Mouse (Mus musculus) cerebral cortex, adult 2 months (tissue): Measurements from ENCODE around the gene Rasal2.

Experiments
- WGBS: fragments of 180-500 bp; shearing (Covaris S2); methylation state at CpG from one replicate; pipeline ENCODE4 v1.1.7; 2018; 5-methylcytosine and 5-hydroxymethylcytosine counted together

Rasal2 gene

GRCm38 (mm10) chr1:157334834-157335233 is 77.6 kb downstream of the Rasal2 start:
- 46% methylated on average over 3 of the region's 3 CpGs for WGBS

GRCm38 (mm10) chr1:157323091-157323490 is 89.3 kb downstream of the Rasal2 start:
- WGBS = 97% methylated on average over 1 of the region's 1 CpGs

GRCm38 (mm10) chr1:157318896-157319295 is 93.5 kb downstream of the Rasal2 start:
- 82% methylated on average over 4 of the region's 4 CpGs for WGBS

- 44% methylated on average over 1 of the region's 1 CpGs for WGBS
Observed at GRCm38 (mm10) chr1:157301266-157301665, 111.1 kb downstream of the Rasal2 start.

- 64% methylated on average over 2 of the region's 2 CpGs for WGBS
Observed at GRCm38 (mm10) chr1:157299559-157299958, 112.8 kb downstream of the Rasal2 start.

- whole genome bisulfite sequencing = 82% methylated on average over 2 of the region's 2 CpGs
Observed at GRCm38 (mm10) chr1:157298990-157299389, 113.4 kb downstream of the Rasal2 start.

- WGBS = 61% methylated on average over 1 of the region's 1 CpGs
Observed at GRCm38 (mm10) chr1:157297137-157297536, 115.3 kb downstream of the Rasal2 start.

GRCm38 (mm10) chr1:157295868-157296267 is 116.5 kb downstream of the Rasal2 start:
- WGBS = 93% methylated on average over 3 of the region's 3 CpGs

GRCm38 (mm10) chr1:157290173-157290572 is 122.2 kb downstream of the Rasal2 start:
- 91% methylated on average over 2 of the region's 2 CpGs for WGBS

GRCm38 (mm10) chr1:157289251-157289650 is 123.1 kb downstream of the Rasal2 start:
- WGBS = 95% methylated on average over 2 of the region's 2 CpGs

GRCm38 (mm10) chr1:157286561-157286960 is 125.8 kb downstream of the Rasal2 start:
- 20% methylated on average over 4 of the region's 4 CpGs for WGBS

GRCm38 (mm10) chr1:157285366-157285765 is 127.0 kb downstream of the Rasal2 start:
- 90% methylated on average over 3 of the region's 3 CpGs for WGBS

GRCm38 (mm10) chr1:157275672-157276307 is 136.6 kb downstream of the Rasal2 start:
- WGBS = 76% methylated on average over 4 of the region's 4 CpGs

- WGBS = 66% methylated on average over 3 of the region's 3 CpGs
Observed at GRCm38 (mm10) chr1:157267894-157268293, 144.5 kb downstream of the Rasal2 start.

- 9% methylated on average over 4 of the region's 4 CpGs for WGBS
Observed at GRCm38 (mm10) chr1:157256562-157256961, 155.8 kb downstream of the Rasal2 start.

GRCm38 (mm10) chr1:157255776-157256175 is 156.6 kb downstream of the Rasal2 start:
- WGBS = 85% methylated on average over 1 of the region's 1 CpGs

GRCm38 (mm10) chr1:157253600-157254490 is 158.6 kb downstream of the Rasal2 start:
- WGBS = 61% methylated on average over 9 of the region's 9 CpGs

GRCm38 (mm10) chr1:157248112-157248511 is 164.3 kb downstream of the Rasal2 start:
- 44% methylated on average over 3 of the region's 3 CpGs for WGBS

- WGBS = 51% methylated on average over 3 of the region's 3 CpGs
Observed at GRCm38 (mm10) chr1:157247341-157247740, 165.1 kb downstream of the Rasal2 start.

GRCm38 (mm10) chr1:157246779-157247178 is 165.6 kb downstream of the Rasal2 start:
- 44% methylated on average over 1 of the region's 1 CpGs for WGBS

- 24% methylated on average over 5 of the region's 5 CpGs for WGBS
Observed at GRCm38 (mm10) chr1:157244453-157244790, 168.0 kb downstream of the Rasal2 start.

GRCm38 (mm10) chr1:157243576-157244452 is 168.6 kb downstream of the Rasal2 start:
- WGBS = 15% methylated on average over 7 of the region's 7 CpGs
